Mouse (Mus musculus) midbrain, embryonic 12.5 days (tissue): ENCODE measurements around the gene Frem3. TPM values are rescaled to one million over a fixed set of nuclear protein-coding genes. Genes with fewer than 3 reads are reported as not detected.
A peak's percentile ranks its signal among the peaks of the same experiment; 100 is the strongest.

Experiments
- ATAC-seq: fragments of 200-750 bp; cut with Nextera tagmentation; 2 replicates; pipeline ENCODE4 v1.8.0; 2017; ENCODE audit warnings: low read depth, moderate TSS enrichment, moderate library complexity; ENCODE audit not compliant: low FRiP score
- H3K27ac ChIP-seq: fragments of 300-500 bp; sonication (generic); replicated peaks from 2 replicates; pipeline ENCODE4 v1.5.1; 2016; ENCODE audit warnings: mild to moderate bottlenecking
- H3K27me3 ChIP-seq: fragments of 300-500 bp; sonication (generic); 2 replicates; pipeline ENCODE4 v1.6.1; 2016; ENCODE audit warnings: mild to moderate bottlenecking
- H3K36me3 ChIP-seq: fragments of 300-500 bp; sonication (generic); 2 replicates; pipeline ENCODE4 v1.6.1; 2016
- H3K4me1 ChIP-seq: fragments of 300-500 bp; sonication (generic); 2 replicates; pipeline ENCODE4 v1.6.1; 2016
- H3K4me2 ChIP-seq: fragments of 300-500 bp; sonication (generic); replicated peaks from 2 replicates; pipeline ENCODE4 v1.6.1; 2016; ENCODE audit warnings: mild to moderate bottlenecking, moderate library complexity
- H3K4me3 ChIP-seq: fragments of 300-500 bp; sonication (generic); 2 replicates; pipeline ENCODE4 v1.5.1; 2016; ENCODE audit warnings: mild to moderate bottlenecking
- H3K9ac ChIP-seq: fragments of 300-500 bp; sonication (generic); replicated peaks from 2 replicates; pipeline ENCODE4 v1.6.1; 2016; ENCODE audit warnings: mild to moderate bottlenecking, moderate library complexity
- H3K9me3 ChIP-seq: fragments of 300-500 bp; sonication (generic); 2 replicates; pipeline ENCODE4 v1.6.1; 2016; ENCODE audit warnings: mild to moderate bottlenecking
- WGBS: fragments of 180-500 bp; shearing (Covaris S2); methylation state at CpG from one replicate; pipeline ENCODE4 v1.1.7; 2016; 5-methylcytosine and 5-hydroxymethylcytosine counted together
- polyA plus RNA-seq: library from polyadenylated mRNA; unstranded; fragments of >200 nt; fragmentation: Nextera tagmentation; extraction: Ambion mirVana; gene quantifications from 2 replicates; pipeline ENCODE4 v1.2.1, GENCODE M21; 2016

Gene Frem3
- not detected in 2 replicates for polyA plus RNA-seq

- no peak within 1 kb of the TSS for H3K9ac ChIP-seq
- under 1% methylated on average over 32 of the region's 32 CpGs for WGBS
- H3K9me3 ChIP-seq = no peaks in the 10 kb centered on the region
- no peak for ATAC-seq
- H3K4me2 ChIP-seq = peak within 1 kb of the TSS; percentile 47
- peak within 1 kb of the TSS; percentile 19 for H3K4me3 ChIP-seq
- no peaks in the 10 kb centered on the region for H3K36me3 ChIP-seq
- H3K4me1 ChIP-seq = peaks cover 16% of the 10 kb centered on the region; the same call in 1 of the 2 replicates
- H3K27ac ChIP-seq = no peak within 1 kb of the TSS
- peaks cover 33% of the 10 kb centered on the region for H3K27me3 ChIP-seq
Observed at GRCm38 (mm10) chr8:80610549-80611440, at the start of gene Frem3. Frem3 (plus strand) TSS chr8:80611080.

GRCm38 (mm10) chr8:80564205-80564839 lies 46.6 kb upstream of the Frem3 start:
- WGBS = 64% methylated on average over 3 of the region's 3 CpGs
- Histone ChIP-seq H3K9ac (no peak overlapping the region), H3K4me3 (no peak overlapping the region), H3K9me3 (no peaks in the 10 kb centered on the region), H3K27me3 (no peaks in the 10 kb centered on the region), H3K36me3 (no peaks in the 10 kb centered on the region), H3K27ac (no peak overlapping the region), H3K4me1 (peaks cover 6% of the 10 kb centered on the region; the same call in 1 of the 2 replicates), H3K4me2 (no peak overlapping the region)
- ATAC-seq = peak; percentile 58

GRCm38 (mm10) chr8:80567471-80567870 lies 43.4 kb upstream of the Frem3 start:
- H3K27ac ChIP-seq = no peak overlapping the region
- ATAC-seq = no peak
- no peaks in the 10 kb centered on the region for H3K9me3 ChIP-seq
- WGBS = 97% methylated on average over 1 of the region's 1 CpGs
- no peak overlapping the region for H3K9ac ChIP-seq
- H3K4me3 ChIP-seq = no peak overlapping the region
- H3K27me3 ChIP-seq = no peaks in the 10 kb centered on the region
- H3K4me1 ChIP-seq = peaks cover 6% of the 10 kb centered on the region; the same call in 1 of the 2 replicates
- no peaks in the 10 kb centered on the region for H3K36me3 ChIP-seq
- no peak overlapping the region for H3K4me2 ChIP-seq

- Histone ChIP-seq H3K27me3 (no peaks in the 10 kb centered on the region), H3K27ac (no peak overlapping the region), H3K4me3 (no peak overlapping the region), H3K4me2 (no peak overlapping the region), H3K4me1 (peaks cover 6% of the 10 kb centered on the region; the same call in 1 of the 2 replicates), H3K36me3 (no peaks in the 10 kb centered on the region), H3K9me3 (no peaks in the 10 kb centered on the region), H3K9ac (no peak overlapping the region)
- 77% methylated on average over 6 of the region's 6 CpGs for WGBS
- ATAC-seq = no peak
Observed at GRCm38 (mm10) chr8:80568243-80568995, 42.5 kb upstream of the Frem3 start.

GRCm38 (mm10) chr8:80572417-80573061 lies 38.3 kb upstream of the Frem3 start:
- no peaks in the 10 kb centered on the region for H3K27me3 ChIP-seq
- H3K36me3 ChIP-seq = no peaks in the 10 kb centered on the region
- H3K4me2 ChIP-seq = no peak overlapping the region
- no peak for ATAC-seq
- 81% methylated on average over 1 of the region's 1 CpGs for WGBS
- H3K9ac ChIP-seq = no peak overlapping the region
- no peak overlapping the region for H3K4me3 ChIP-seq
- no peak overlapping the region for H3K27ac ChIP-seq
- H3K4me1 ChIP-seq = no peaks in the 10 kb centered on the region
- H3K9me3 ChIP-seq = no peaks in the 10 kb centered on the region

GRCm38 (mm10) chr8:80577126-80577525 lies 33.8 kb upstream of the Frem3 start:
- Histone ChIP-seq H3K27me3 (no peaks in the 10 kb centered on the region), H3K4me3 (no peak overlapping the region), H3K4me1 (no peaks in the 10 kb centered on the region), H3K27ac (no peak overlapping the region), H3K36me3 (no peaks in the 10 kb centered on the region), H3K4me2 (no peak overlapping the region), H3K9me3 (no peaks in the 10 kb centered on the region), H3K9ac (no peak overlapping the region)
- ATAC-seq = no peak
- 69% methylated on average over 2 of the region's 2 CpGs for WGBS

- WGBS = 69% methylated on average over 1 of the region's 1 CpGs
- Histone ChIP-seq H3K9ac (no peak overlapping the region), H3K4me1 (no peaks in the 10 kb centered on the region), H3K4me3 (no peak overlapping the region), H3K27ac (no peak overlapping the region), H3K9me3 (no peaks in the 10 kb centered on the region), H3K4me2 (no peak overlapping the region), H3K36me3 (no peaks in the 10 kb centered on the region), H3K27me3 (no peaks in the 10 kb centered on the region)
- ATAC-seq = no peak
Observed at GRCm38 (mm10) chr8:80579038-80579437, 31.8 kb upstream of the Frem3 start.

GRCm38 (mm10) chr8:80592626-80593025 lies 18.3 kb upstream of the Frem3 start:
- H3K27me3 ChIP-seq = no peaks in the 10 kb centered on the region
- H3K27ac ChIP-seq = no peak overlapping the region
- H3K9ac ChIP-seq = no peak overlapping the region
- H3K4me3 ChIP-seq = no peak overlapping the region
- H3K4me1 ChIP-seq = no peaks in the 10 kb centered on the region
- H3K4me2 ChIP-seq = no peak overlapping the region
- ATAC-seq = no peak
- WGBS = 86% methylated on average over 5 of the region's 5 CpGs
- H3K9me3 ChIP-seq = no peaks in the 10 kb centered on the region
- no peaks in the 10 kb centered on the region for H3K36me3 ChIP-seq

GRCm38 (mm10) chr8:80600600-80601170 lies 10.2 kb upstream of the Frem3 start:
- H3K27me3 ChIP-seq = no peaks in the 10 kb centered on the region
- ATAC-seq = no peak

GRCm38 (mm10) chr8:80601886-80602285 lies 9.0 kb upstream of the Frem3 start:
- WGBS = 70% methylated on average over 4 of the region's 4 CpGs

More at GRCm38 (mm10) chr8:80600600-80601170, 10.2 kb upstream of the Frem3 start:
- WGBS = 69% methylated on average over 6 of the region's 6 CpGs
- no peaks in the 10 kb centered on the region for H3K9me3 ChIP-seq
- no peaks in the 10 kb centered on the region for H3K4me1 ChIP-seq
- H3K4me3 ChIP-seq = no peak overlapping the region
- H3K9ac ChIP-seq = no peak overlapping the region
- H3K4me2 ChIP-seq = no peak overlapping the region
- no peaks in the 10 kb centered on the region for H3K36me3 ChIP-seq
- no peak overlapping the region for H3K27ac ChIP-seq

GRCm38 (mm10) chr8:80607082-80607481 lies 3.8 kb upstream of the Frem3 start:
- Histone ChIP-seq H3K4me2 (no peak overlapping the region), H3K36me3 (no peaks in the 10 kb centered on the region), H3K4me1 (peaks cover 16% of the 10 kb centered on the region; the same call in 1 of the 2 replicates), H3K9ac (no peak overlapping the region), H3K27ac (no peak overlapping the region), H3K4me3 (no peak overlapping the region), H3K9me3 (no peaks in the 10 kb centered on the region), H3K27me3 (peaks cover 21% of the 10 kb centered on the region)
- no peak for ATAC-seq
- WGBS = 89% methylated on average over 4 of the region's 4 CpGs

More at GRCm38 (mm10) chr8:80601886-80602285, 9.0 kb upstream of the Frem3 start:
- no peaks in the 10 kb centered on the region for H3K4me1 ChIP-seq
- no peak overlapping the region for H3K9ac ChIP-seq
- no peak for ATAC-seq
- no peak overlapping the region for H3K4me2 ChIP-seq
- no peak overlapping the region for H3K27ac ChIP-seq
- no peaks in the 10 kb centered on the region for H3K9me3 ChIP-seq
- no peaks in the 10 kb centered on the region for H3K36me3 ChIP-seq
- no peaks in the 10 kb centered on the region for H3K27me3 ChIP-seq
- H3K4me3 ChIP-seq = no peak overlapping the region
